Mouse (Mus musculus) frontal cortex, adult 2 months (tissue): Measurements from ENCODE around the gene Ide. TPM values are rescaled to one million over a fixed set of nuclear protein-coding genes. Genes with fewer than 3 reads are reported as not detected.

ENCODE experiments used
- DNase-seq, 2 experiments: peaks; one replicate each; pipeline ENCODE4 v3.0.0; 2022; ENCODE audit warnings: low spot score in 1 of 2; ENCODE audit errors: extremely low spot score in 1 of 2
- polyA plus RNA-seq: library from polyadenylated mRNA; depleted of rRNA; stranded (reverse); fragments of >200 nt; gene quantifications from 2 replicates; pipeline ENCODE4 v1.2.3, GENCODE M21; 2012

Gene Ide
- polyA plus RNA-seq, 1 experiment = 28.9 TPM

GRCm38 (mm10) chr19:37340495-37340894 is 2.8 kb upstream of the Ide start:
- DNase-seq = no peak

GRCm38 (mm10) chr19:37335392-37335791 is 2.3 kb downstream of the Ide start:
- DNase-seq = no peak

- no peak for DNase-seq
Measured at GRCm38 (mm10) chr19:37333357-37333756, 4.3 kb downstream of the Ide start.

GRCm38 (mm10) chr19:37332726-37333125 is 4.9 kb downstream of the Ide start:
- DNase-seq = no peak

GRCm38 (mm10) chr19:37327216-37327615 is 10.4 kb downstream of the Ide start:
- DNase-seq = no peak

GRCm38 (mm10) chr19:37323566-37323965 is 14.1 kb downstream of the Ide start:
- peak in 1 of 2 experiments; percentile 13 for DNase-seq

GRCm38 (mm10) chr19:37320802-37321619 is 16.6 kb downstream of the Ide start:
- peak in 1 of 2 experiments; percentile 18 for DNase-seq

- no peak for DNase-seq
Measured at GRCm38 (mm10) chr19:37317359-37317758, 20.3 kb downstream of the Ide start.

GRCm38 (mm10) chr19:37315091-37315490 is 22.6 kb downstream of the Ide start:
- DNase-seq = no peak

- DNase-seq = peak in 1 of 2 experiments; percentile 46
Measured at GRCm38 (mm10) chr19:37311426-37311825, 26.2 kb downstream of the Ide start.

GRCm38 (mm10) chr19:37310133-37310532 is 27.5 kb downstream of the Ide start:
- peak in 1 of 2 experiments; percentile 12 for DNase-seq

- DNase-seq = no peak
Measured at GRCm38 (mm10) chr19:37308941-37309340, 28.7 kb downstream of the Ide start.

- no peak for DNase-seq
Measured at GRCm38 (mm10) chr19:37307826-37308545, 29.7 kb downstream of the Ide start.

GRCm38 (mm10) chr19:37306176-37306575 is 31.5 kb downstream of the Ide start:
- no peak for DNase-seq

- DNase-seq = no peak
Measured at GRCm38 (mm10) chr19:37304866-37305265, 32.8 kb downstream of the Ide start.

- DNase-seq = no peak
Measured at GRCm38 (mm10) chr19:37304006-37304405, 33.6 kb downstream of the Ide start.

GRCm38 (mm10) chr19:37301733-37302132 is 35.9 kb downstream of the Ide start:
- DNase-seq = no peak

GRCm38 (mm10) chr19:37291676-37292075 is 46.0 kb downstream of the Ide start:
- no peak for DNase-seq

- DNase-seq = no peak
Measured at GRCm38 (mm10) chr19:37290906-37291305, 46.7 kb downstream of the Ide start.

GRCm38 (mm10) chr19:37284775-37285174 is 52.9 kb downstream of the Ide start:
- no peak for DNase-seq

- DNase-seq = peak; percentile 70 to 86
Measured at GRCm38 (mm10) chr19:37283166-37283565, 54.5 kb downstream of the Ide start.

- DNase-seq = peak in 1 of 2 experiments; percentile 35
Measured at GRCm38 (mm10) chr19:37281710-37282109, 55.9 kb downstream of the Ide start.
